Mouse (Mus musculus) regulatory T cell (primary cell): ENCODE measurements around the gene Lsp1.

Experiments used
- in situ Hi-C: fragments of 300-600 bp; cut with MboI, MseI; formaldehyde crosslinking; loops from one replicate; pipeline ENCODE4 v1.15.1; 2025; ENCODE audit warnings: high pct_unique_total_duplicates

Gene Lsp1

GRCm38 (mm10) chr7:142443474-142443873, 17.1 kb upstream of the Lsp1 start:
- in situ Hi-C loops, result loop anchor here (5.0 kb wide), 2 partner anchors 54 to 234 kb away; partner anchors contain the start of gene Tnnt3

- in situ Hi-C loops, result loop anchor here (5.0 kb wide), 2 partner anchors 53 to 233 kb away; partner anchors contain the start of gene Tnnt3
Observed at GRCm38 (mm10) chr7:142444171-142444570, 16.4 kb upstream of the Lsp1 start.

- in situ Hi-C loops, result no loop called here
Observed at GRCm38 (mm10) chr7:142445324-142445723, 15.3 kb upstream of the Lsp1 start.

- in situ Hi-C loops, result no loop called here
Observed at GRCm38 (mm10) chr7:142446264-142446663, 14.3 kb upstream of the Lsp1 start.

GRCm38 (mm10) chr7:142449038-142449617, 11.5 kb upstream of the Lsp1 start:
- in situ Hi-C loops, result no loop called here

GRCm38 (mm10) chr7:142454706-142455105, 5.9 kb upstream of the Lsp1 start:
- in situ Hi-C loops, result no loop called here

- in situ Hi-C loops, result no loop called here
Observed at GRCm38 (mm10) chr7:142455251-142455650, 5.4 kb upstream of the Lsp1 start.

GRCm38 (mm10) chr7:142456806-142457205, 3.8 kb upstream of the Lsp1 start:
- in situ Hi-C loops, result no loop called here

GRCm38 (mm10) chr7:142457227-142457811, 3.3 kb upstream of the Lsp1 start:
- in situ Hi-C loops, result no loop called here

- in situ Hi-C loops, result no loop called here
Observed at GRCm38 (mm10) chr7:142458026-142458425, 2.6 kb upstream of the Lsp1 start.

GRCm38 (mm10) chr7:142458676-142459298, 1.8 kb upstream of the Lsp1 start:
- in situ Hi-C loops, result no loop called here

GRCm38 (mm10) chr7:142459299-142459691, 1.3 kb upstream of the Lsp1 start:
- in situ Hi-C loops, result no loop called here

- in situ Hi-C loops, result loop anchor here (5.0 kb wide), 1 partner anchor 74 kb away; the partner anchor contains the start of gene Ctsd
Observed at GRCm38 (mm10) chr7:142461446-142461845, 837 bp downstream of the Lsp1 start.

- in situ Hi-C loops, result loop anchor here (5.0 kb wide), 1 partner anchor 75 kb away; the partner anchor contains the start of gene Ctsd
Observed at GRCm38 (mm10) chr7:142462190-142462589, 1.6 kb downstream of the Lsp1 start.

- in situ Hi-C loops, result loop anchor here (5.0 kb wide), 1 partner anchor 75 kb away; the partner anchor contains the start of gene Ctsd
Observed at GRCm38 (mm10) chr7:142462594-142463078, 2.0 kb downstream of the Lsp1 start.

- in situ Hi-C loops, result no loop called here
Observed at GRCm38 (mm10) chr7:142470171-142470691, 9.6 kb downstream of the Lsp1 start.

- in situ Hi-C loops, result no loop called here
Observed at GRCm38 (mm10) chr7:142470808-142471413, 10.3 kb downstream of the Lsp1 start.

- in situ Hi-C loops, result no loop called here
Observed at GRCm38 (mm10) chr7:142471414-142471861, 10.8 kb downstream of the Lsp1 start.

GRCm38 (mm10) chr7:142471884-142472570, 11.4 kb downstream of the Lsp1 start:
- in situ Hi-C loops, result no loop called here

GRCm38 (mm10) chr7:142472936-142473335, 12.3 kb downstream of the Lsp1 start:
- in situ Hi-C loops, result no loop called here

- in situ Hi-C loops, result no loop called here
Observed at GRCm38 (mm10) chr7:142473476-142473875, 12.9 kb downstream of the Lsp1 start.
